Mouse (Mus musculus) bone marrow macrophage, adult 2 months (primary cell): ENCODE results near the gene Hmgb1.

Experiments
- CTCF ChIP-seq: IDR thresholded peaks from 2 replicates; pipeline ENCODE4 v1.5.1; 2012; ENCODE audit warnings: low read depth, mild to moderate bottlenecking, low read length, moderate library complexity
- POLR2A ChIP-seq: IDR thresholded peaks from 2 replicates; pipeline ENCODE4 v1.6.1; 2012; ENCODE audit warnings: mild to moderate bottlenecking, low read depth, low read length, borderline replicate concordance

DNA sequence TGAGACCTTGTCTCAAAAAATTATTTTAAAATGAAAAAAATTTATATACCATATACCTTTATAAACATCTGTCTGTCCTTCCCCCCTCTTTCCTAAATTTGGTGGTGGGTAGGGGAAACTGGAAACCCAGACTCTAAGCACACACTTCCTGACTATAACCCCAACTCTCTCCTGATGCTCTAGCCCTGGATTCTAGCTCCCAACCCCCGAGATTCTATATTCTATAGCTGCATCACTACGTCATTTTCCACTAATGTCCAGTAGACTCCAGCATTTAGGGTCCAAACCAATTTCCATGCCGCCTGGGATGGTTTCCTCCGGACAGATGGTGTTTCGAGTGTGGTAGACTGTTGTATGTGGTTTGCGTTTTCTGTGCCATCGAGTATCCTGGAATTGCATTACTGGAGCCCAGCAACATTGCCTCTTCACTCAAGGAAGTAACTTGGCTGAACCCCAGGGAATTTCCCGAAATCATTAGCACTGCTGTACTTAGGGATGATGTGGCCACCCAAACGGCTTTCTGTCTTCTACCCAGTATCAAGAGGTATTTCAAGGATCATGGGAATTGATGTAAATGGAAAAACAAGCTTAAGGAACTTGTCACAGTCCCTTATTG lies 138.7 kb downstream of the Hmgb1 start:
- TF ChIP-seq POLR2A (no peak), CTCF (no peak)
